Mouse (Mus musculus) liver, postnatal 0 days (tissue): ENCODE results near the gene Eps15l1.

Source experiments
- CTCF ChIP-seq: sonication (generic); IDR thresholded peaks from 2 replicates; pipeline ENCODE4 v1.5.1; 2016; ENCODE audit warnings: antibody characterized with exemption, low read depth
- EP300 ChIP-seq: IDR thresholded peaks from 2 replicates; pipeline ENCODE4 v1.6.1; 2016; ENCODE audit warnings: antibody characterized with exemption, low read depth, mild to moderate bottlenecking

DNA sequence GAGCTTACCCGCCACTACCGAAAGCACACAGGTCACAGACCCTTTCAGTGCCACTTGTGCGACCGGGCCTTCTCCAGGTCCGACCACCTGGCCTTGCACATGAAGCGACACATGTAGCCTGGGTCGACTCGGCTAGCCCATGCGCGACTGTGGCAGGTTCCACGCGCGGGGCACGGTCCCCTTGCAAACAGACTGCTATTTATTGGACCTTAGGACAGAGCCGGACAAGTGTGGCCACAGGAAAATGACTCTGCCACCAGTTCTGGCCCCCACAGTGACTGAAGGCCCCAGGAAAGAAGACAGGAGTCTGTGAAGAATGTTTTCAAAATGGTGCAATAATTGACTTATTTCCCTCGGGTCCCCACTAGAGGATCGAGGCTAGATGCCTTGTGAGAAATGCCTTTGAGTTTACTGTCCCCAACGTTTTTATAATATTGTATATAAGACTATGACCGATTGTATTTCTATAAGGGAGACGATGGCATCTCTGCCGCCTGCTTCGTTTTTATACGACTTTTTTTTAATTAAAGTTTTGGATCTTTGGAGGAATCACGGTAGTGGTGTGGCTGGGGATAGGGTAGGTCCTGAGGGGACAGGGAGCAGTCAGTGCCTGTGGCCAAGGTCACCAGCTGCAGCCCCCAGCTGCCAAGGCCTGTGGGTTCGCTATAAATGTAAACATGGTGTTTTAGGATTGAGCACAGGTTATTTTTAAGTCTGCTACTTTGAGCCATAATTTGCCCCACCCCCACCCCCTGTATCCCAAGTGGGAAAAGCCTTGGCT is 100.3 kb downstream of the Eps15l1 start:
- TF ChIP-seq CTCF (no peak), EP300 (no peak)
